Mouse (Mus musculus) thymus, postnatal 4 days (tissue): Measurements from ENCODE around the gene Nol4l.

Experiments used
- DNase-seq: peaks from one replicate; pipeline ENCODE4 v3.0.0; 2021

The Nol4l gene

DNA sequence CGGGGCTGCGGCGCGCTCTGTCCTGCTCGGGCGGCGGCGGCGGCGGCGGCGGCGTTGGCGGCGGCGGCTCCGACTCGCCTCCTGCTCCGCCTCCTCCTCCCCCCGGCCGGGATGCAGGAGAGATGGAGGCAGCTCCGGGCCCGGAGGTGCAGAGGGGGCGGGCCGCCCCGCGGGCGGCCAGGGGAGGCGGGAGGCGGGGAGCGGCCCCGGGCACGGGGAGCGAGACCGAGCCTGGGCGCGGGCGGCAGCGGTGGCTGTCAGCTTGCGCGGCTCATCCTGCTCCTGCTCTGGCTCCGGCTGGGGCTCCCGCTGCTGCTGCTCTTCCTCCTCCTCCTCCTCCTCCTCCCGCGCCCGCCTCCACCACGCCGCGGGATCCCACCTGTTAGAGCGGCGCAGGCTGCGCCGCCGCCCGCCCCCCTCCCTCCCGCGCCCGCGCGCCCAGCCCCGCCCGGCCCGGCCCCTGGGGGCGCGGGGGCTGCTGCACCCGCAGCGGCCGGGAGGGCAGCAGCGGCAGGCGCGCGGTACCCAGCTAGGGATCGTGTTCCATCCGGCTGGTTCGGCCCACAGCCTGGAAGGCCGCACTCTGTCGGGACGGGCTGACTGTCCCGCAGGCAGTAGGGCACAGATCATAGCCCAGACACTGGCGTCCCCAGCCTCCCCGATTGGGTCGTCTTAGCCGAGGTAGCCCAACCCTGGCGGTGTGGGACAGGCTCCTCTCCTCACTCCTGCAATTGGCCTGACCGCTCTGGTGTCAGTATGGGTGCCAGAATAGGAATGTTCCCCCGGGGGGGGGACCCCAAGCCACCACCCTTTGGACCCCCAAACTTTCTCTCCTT is at the start of gene Nol4l:
Gene Nol4l (minus strand): TSS at position 41 of the 836 bp plus-strand sequence.
- peak; percentile 58 for DNase-seq

DNA sequence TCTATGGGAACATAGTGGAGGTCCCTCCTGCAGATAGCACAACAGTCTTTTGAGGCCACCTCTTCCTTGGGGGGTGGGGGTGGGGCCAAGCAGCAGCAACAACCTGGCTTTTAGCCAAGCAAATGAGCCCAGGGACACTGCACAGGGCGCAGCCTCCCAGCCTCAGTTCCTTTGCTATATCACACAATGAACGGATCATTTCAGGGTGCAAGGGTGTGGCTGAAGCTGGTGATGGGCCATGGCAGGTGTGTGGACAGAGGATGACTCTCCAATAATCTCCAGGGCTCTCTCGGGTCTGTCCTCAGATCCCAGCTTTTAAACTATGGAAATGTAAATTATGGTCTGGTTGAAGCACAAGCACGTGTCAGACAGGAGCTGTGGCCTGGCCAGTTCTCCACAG is 47.4 kb upstream of the Nol4l start:
- no peak for DNase-seq

DNA sequence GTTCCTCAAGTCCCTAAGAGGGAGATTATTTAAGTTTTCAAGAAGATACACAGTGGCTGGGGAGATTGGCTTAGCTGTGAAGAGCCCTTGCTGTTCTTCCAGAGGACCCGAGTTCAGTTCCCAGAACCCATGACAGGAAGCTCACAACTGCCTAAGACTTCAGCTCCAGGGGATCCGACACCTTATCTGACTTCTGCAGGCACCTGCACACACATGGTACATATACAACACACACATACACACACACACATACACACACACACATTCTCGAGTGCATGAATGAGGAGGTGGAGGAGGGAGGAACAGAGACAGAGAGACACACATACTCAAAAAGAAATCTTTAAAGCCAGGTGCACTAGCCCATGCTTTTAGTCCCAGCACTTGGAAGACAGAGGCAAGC is 46.4 kb upstream of the Nol4l start:
- DNase-seq, result no peak

DNA sequence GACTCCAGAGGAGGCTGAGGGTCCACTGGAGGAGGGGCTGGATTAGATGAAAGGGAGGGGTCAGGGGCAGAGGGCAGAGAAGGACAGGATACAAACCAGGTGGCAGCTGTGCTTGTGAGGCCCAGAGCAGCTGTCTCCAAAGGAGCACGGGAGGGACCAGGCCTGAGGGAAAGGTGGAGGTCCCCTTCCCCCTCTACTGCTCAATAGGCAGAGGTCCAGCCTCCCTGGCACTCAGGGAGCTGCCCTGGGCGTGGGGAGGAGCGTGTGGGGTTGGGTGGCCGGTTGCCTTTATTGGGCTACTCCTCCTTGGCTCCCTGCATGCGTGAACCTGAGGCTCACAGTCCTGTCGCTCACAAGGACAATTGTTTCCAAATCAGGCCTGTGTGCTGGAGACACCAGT is 45.8 kb upstream of the Nol4l start:
- no peak for DNase-seq

DNA sequence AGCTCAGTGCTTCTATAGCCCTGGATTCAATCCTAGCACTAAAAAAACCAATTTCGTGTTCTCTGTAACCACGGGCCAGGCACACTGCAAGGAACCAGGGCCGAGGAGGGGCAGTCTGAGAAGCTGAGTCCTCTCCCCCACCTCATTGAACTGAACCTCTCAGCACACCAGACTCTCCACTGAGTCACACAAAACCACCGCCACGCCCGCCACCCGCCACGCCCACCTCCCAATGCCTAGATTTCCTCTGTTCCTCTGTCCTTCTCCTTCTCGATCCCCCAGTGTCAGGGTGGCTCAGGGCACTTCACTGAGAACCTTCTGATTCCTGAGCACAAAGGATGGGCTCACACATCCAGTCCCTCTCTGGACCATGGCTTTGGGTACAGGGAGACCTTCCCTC is 43.3 kb upstream of the Nol4l start:
- no peak for DNase-seq

DNA sequence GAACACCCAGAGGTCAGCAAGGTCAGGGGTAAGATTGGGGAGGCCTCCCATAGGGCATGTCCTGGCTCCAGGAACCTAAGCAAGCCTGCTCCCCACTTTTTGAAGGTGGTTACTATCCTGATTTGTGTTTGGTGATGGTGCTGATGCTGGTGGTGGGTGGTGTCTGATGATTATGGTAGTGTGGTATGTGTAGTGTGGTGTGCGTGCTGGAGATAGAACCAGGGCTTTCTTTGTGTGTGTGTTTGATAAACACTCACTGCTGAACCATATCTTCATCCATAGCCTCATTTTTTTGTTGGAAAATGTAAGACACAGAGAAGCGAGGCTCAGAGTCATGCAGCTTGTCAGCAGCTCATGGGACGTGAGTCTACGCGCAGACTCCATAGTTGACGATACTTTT is 38.8 kb upstream of the Nol4l start:
- DNase-seq, result no peak

DNA sequence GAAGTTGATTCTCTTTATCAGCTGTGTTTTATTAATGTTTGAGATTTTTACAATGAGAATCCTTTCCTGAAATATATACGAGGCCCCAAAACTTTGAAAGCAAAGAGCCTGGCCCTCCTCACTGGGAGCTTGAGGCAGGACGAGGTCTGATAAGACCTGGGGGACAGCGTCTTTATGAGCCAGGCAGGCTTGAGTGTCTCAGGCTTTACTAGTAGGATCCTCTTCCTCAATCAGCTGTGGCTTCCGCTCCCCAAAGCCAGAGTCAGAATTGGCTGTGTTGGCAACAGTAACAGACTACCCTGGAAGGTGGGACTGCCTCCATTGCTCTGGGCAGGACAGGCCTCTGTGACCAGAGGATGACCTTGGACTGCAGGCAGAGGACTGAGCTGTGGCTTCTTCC is 38.2 kb upstream of the Nol4l start:
- no peak for DNase-seq

DNA sequence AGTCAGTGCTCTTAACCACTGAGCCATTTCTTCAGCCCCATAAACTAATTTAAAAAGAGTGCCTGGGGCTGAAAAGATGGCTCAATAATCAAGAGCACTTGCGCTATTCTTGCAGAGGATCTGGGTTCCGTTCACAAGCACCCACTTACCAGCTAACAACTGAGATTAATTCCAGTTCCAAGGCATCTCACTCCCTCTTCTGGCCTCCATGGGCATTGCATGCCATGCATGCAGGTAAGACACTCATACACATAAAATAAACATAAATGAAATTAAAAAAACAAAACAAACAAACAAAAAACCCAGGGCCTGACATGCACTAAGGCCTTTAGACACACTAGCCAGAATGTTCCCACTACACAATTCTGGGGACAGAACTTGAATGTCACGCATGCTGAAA is 34.6 kb upstream of the Nol4l start:
- DNase-seq, result peak; percentile 56

DNA sequence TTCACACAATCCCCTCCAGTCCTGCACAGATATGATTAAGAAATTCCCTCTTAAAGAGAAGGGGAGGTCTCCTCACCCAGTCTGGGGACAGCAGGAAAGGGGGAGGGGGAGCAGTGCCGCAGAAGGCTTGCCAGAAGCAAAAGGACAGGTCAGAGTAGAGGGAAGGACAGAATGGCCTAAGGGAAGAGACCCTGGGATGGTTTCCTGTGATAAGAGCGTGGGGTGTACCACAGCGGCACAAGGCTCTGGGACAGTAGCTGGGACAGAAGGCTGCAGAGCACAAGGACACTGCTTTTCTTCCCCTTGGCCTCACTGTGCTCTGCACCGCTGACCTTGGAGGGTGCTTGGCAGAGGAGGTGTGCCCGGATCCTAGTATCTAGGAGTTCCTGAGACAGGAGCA is 31.8 kb upstream of the Nol4l start:
- DNase-seq, result no peak

DNA sequence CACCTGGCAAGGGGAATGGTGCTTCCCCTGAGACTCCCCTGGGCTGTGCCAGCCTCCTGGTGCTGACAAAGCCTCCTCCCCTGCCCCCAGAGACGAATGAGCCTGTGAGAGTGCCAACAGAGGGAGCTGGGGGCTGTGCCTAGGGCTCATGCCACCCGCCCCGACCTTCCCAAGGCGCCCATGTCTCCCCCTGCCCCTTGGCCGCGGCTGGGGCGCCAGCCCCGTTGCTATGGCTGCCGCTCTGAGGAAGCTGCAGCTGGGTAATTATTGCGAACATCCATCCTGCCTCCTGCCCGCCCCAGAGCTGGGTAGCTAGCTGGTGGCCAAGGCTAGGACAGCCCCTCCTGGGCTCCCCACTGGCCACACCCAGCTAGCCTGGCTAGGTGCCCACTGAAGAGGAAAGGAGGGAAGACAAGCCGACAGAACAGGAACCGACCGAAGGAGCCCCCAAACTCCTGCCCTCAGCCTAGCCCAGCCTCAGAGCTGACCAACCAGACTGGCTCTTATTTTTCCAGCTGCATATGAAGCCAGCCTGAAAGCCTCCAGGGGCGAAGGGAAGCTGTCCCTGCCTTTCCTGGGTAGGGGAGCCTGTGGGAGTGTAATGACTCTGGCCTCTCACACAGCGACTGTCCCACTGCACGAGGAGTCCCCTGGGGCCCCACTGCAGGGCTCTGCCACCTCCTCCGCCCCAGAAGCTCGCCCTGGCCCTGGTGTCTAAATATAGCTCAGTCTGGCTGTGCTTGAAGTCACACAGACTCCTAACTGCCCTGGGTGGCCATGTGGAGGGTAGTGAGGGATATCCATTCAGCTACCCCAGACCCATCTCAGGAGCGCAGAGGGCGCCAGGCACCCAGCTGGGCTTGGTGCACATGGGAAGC is 31.1 kb upstream of the Nol4l start:
- peak; percentile 62 for DNase-seq

DNA sequence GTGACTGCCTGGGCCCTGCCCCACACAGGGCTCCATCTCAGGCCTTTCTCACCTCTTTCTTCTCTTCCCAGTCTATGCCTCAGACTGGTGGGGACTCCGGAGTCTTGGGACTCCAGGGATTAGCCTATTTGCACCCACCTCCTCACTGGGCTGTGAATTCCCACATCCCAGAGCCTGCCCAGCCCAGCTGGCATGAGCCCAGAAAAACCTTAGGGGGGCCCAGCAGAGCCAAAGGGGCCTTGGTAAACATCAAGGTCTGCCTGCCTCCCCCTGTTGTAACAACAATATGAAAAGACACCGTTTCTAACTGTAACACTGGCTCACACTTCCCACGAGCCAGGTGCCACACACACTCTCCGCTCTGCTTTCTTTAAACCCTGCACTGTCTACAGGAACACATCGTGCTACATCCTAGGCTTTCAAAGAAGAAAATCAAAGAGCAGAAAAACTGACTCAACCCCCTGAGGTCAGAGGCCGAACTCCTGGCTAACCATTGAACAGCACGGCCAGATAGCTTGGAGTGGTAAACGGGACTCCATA is 29.9 kb upstream of the Nol4l start:
- DNase-seq, result peak; percentile 48

DNA sequence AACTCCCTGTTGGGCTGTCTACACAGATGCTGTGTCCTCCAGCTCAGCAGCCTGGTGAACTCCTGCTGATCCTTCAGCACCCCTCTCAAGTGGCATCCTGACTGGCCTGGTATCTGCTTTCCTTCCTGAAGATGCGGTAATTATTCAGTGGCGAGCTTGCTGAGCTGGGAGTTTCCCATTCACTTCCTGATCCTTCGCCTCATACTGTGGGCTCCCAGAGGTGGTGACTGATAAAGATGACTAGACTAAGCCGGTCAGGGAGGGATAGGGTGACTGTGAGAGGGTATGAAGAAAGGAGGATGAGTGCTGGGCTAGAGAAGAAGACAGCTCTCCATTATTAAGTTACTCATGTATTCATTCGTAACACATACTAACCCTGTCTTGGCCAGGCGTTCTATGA is 28.7 kb upstream of the Nol4l start:
- DNase-seq, result no peak

DNA sequence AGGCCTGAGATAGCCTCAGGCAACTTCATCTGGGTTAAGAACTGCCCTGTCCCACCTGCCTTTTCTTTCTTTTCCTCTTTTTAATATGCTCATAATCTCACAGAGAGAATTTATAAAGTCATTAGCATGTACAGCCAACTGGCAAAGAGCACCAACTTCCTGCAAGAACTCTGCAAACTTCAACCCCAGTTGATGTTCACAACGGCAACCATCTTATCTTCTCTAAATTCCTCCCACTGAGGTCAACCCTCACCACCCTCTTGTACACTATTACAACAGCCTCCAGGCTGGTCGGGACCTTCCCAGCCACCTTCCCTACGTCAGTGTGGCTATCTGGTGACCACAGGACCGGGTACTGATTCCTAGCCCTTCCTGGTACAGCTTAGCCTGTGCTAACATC is 27.5 kb upstream of the Nol4l start:
- DNase-seq, result no peak

DNA sequence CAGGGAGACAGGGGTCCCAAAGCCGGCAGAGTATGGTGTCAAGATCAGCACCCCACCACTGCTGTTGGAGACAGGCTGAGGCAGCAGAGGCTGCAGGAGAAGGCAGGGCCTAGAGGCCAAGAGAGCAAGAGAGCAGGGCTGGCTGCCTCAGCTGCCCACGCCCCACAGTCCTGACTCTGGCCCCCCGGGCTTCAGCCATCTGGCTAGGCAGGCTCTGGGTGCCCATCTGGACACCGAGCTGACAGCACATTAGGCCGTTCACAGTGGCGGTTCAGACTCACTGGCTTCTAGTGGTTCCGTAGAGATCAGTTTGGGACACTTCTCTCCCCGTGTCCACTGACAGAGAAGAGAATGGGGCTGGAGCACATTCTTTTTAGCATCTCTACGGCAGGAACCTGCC is 26.4 kb upstream of the Nol4l start:
- DNase-seq, result no peak

DNA sequence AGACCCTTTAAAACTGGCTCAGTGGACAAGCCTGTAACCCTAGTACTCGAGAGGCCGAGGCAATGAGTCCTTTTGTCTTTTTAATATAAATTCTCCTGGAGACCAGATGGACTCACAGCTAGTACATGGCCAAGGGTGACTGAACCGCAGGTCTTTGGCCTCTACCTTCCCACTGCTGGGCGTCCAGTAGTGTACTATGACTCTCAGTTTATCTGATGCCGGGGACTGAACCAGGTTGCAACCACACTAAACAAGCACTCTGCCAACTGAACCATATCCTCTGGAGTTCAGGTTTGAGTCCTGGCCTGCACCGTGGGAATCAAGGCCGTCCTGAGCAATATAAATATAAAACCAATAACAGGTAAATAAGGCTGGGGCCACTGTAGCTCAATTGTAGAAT is 24.8 kb upstream of the Nol4l start:
- no peak for DNase-seq

DNA sequence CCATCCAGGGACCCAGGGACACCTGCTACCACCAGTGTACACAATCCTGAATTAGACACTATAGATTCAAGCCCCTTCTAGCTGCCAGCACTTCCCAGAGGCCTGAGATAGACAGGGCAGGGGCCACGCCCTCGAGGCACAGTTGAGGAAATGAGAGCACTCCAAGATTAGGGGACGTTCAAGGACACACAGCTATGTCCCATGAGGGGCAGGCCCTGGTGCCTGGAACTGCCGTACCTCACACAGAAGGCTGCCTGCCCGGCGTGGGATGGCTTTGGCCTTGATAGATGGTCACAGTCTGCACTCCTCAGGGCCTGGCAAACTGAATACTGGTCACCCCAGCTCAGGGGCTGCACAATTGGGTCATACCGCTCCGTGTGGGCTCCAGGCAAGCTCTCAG is 19.7 kb upstream of the Nol4l start:
- no peak for DNase-seq

DNA sequence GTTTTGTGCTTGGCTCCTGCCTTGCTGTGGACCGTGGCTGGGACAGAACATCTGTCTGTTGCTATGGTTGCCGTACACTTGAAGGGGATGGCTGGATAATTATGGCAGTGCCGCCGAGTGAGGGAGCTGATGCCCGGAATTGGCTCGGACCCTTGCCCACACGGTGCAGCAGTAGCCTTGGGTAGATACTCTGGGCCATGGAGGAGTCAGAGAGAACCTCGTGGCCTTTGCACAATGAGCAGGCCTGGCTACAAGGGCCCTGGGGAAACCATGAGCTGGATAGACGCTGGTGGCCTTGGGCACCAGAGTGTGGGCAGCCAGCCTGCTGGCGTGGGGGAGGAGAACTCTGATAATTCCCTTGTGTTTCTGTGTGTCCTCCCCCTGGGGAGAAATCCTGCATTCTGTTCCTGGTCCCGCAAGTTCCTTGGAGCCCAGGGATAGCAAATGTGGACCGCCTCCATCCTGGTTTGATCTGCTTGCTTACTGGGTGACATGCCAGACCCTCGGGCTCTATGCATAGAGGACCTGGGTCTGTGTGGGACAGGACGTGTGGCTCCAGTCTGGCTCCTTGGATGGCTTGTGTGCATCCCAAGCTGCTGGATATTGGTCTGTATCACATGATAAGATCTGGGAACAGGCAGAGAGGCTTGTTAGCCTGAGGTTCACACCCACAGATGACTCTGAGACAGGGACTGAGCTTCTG is 18.6 kb upstream of the Nol4l start:
- DNase-seq, result no peak

DNA sequence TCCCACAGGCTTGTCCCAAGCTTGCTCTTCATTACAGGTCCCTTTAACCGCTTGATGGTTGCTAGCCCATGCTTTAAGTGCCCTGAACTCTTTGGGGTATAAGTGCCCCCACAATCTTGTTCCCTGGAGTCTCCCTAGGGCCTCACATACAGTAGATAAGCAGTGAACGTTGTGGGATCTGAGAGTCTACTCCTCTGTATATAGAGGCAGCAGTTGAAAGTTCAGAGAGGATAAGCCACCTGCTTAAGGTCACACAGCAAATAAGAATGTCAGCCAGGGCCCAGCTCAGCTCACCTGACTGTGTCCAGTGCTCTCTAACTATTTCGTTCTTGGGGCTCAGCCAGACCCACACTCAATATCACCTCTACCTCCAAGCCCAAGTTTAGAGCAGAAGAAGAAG is 17.9 kb upstream of the Nol4l start:
- no peak for DNase-seq

DNA sequence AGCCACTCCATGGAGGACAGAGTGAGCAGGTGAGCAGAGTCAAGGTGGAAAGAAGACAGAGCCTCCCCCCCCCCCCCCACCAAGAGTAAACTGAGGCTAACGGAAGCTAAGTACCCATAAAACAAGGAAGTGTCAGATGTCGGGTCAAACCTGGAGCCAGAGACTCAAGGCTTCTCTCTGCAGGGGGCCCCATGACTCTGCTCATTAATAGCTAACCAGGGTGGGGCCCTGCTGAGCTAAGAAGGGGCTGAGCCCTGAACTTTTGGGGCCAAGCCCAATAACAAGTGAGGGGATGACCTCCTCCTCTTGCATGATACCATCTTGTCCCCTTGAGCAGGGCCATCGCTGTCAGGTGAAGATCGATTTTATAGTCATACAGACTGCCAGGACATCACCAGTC is 17.2 kb upstream of the Nol4l start:
- no peak for DNase-seq

DNA sequence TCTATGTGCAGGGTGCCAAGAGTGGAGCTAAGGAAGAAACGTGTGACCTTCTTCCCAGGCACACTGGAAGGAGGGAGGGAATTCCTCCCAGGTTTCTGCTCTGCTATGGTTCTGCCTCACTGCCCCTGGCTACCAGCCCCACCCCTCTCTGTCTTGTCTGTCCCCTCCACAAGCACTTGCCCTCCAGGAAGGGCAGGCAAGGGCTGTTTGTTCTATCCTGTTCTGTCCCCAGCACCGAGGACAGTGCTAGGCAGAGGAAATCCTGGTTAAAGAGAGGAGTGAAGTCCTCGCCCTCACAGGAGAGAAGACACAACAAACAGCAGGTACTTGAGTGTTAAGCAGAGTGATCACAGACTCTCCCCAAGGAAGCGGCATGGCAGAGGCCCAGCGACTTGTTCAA is 16.7 kb upstream of the Nol4l start:
- DNase-seq, result no peak

DNA sequence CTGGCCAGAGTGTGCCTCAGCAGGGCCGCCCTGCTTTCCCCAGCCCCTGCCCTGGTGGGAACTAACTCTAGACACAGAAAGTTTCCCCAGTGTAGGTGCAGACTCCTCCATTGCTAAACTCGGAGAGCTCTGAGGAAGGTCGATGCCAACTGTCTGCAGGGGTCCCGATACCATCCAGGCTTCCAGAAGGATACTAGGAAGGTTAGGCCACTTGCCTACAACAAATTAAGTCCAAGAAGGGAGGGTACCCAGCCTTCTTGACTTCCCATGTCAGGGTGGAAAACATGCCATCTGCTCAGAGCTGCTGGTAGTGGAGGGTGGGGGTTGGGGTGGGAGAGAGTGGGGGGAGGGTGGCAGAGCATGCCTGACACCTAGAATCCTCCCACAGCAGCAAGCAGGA is 15.0 kb upstream of the Nol4l start:
- DNase-seq, result no peak

DNA sequence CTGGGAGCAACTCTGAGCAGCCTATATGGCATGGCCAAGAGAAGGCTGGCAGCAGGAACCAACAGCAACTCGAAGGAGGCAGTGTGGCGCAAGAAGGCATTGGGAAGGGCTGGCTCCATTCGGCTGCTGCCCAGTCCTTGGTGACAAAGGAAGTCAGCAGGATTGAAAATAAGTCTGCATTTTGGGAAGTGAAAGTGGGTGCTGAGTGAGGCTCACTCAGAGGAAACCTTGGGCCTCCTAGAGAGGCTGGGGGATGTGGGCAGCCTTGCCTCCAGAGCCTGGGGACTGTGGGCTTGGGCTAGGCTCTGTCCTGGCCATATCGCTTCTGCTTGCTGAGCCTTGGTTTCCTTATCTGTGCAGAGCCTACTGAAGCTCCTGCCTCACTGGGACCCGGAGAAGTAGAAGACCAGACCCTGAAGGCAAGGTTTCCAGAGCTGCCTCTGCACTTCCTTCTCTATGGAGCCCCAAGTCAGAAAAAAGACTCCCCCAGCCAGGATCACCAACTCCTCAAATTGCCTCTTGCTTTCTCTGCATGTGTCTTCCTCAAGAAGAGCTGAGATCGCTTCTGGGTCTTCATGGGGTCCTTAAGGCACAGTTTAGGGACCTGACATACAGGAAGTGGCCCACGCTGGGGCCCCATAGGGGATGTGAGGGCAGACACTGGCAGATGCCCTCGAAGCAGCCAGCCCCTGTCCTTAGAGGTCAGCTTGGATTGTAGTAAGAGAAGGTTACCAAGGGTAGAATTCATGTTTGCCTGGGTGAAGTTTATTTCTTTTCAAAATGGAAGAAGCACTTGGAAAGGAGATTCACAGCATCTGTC is 14.3 kb upstream of the Nol4l start:
- DNase-seq, result peak; percentile 59
